Mouse (Mus musculus) spleen, postnatal 4 days (tissue): ENCODE measurements at regions not wholly inside any gene's neighbourhood (a gene's known extent, or its start where the extent isn't known, plus 50 kb on each side); places are given as distances from the start of the nearest gene placed in this dataset.
"Not testable (repeated sequence)": the region's sequence is repeated elsewhere in the genome, so short reads cannot be mapped to it uniquely, and the experiment has no call there.

Source experiments
- DNase-seq, 2 experiments: peaks; one replicate each; pipeline ENCODE4 v3.0.0; 2022; ENCODE audit warnings: low spot score in 2 of 2

DNA sequence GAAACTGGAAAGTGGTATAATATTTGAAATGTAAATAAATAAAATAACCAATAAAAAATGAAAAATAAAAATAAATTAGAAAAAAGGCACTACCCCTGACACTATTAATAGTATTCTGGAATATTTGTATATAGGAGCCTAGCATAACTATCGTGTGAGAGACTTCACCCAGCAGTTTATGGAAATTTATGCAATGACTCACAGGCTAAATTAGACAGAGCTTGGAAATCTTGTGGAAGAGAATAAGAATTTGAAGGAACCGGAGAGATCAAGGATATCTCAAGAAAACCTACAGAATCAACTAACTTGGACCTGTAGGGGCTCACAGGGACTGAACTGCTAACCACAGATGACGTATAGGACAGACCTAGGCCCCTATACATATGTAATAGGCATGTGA is 102.9 kb downstream of the Gm14147 start:
- not testable (repeated sequence) for DNase-seq

DNA sequence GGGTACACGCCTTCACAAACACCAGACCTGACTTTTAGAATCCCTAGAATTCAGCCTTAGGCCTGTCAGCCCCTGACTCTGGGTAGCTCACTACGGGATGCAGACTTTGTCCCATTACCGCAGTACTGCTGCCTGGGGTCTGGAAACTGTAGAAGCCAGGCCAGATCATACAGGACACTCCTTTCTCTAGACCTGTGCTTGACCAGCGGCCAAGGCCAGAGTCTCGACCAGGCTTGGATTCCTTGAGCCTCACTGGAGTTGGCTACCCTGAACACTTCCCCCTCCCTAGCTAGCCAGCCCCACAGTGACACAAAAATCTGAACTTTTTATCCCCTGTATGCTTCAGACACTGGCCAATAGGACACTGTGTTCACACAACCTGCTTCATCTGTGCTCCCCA is 117.1 kb downstream of the Gm14147 start:
- peak in 1 of 2 experiments; percentile 51 for DNase-seq
